Mouse (Mus musculus): ENCODE results near the gene Hs6st1.

DNA sequence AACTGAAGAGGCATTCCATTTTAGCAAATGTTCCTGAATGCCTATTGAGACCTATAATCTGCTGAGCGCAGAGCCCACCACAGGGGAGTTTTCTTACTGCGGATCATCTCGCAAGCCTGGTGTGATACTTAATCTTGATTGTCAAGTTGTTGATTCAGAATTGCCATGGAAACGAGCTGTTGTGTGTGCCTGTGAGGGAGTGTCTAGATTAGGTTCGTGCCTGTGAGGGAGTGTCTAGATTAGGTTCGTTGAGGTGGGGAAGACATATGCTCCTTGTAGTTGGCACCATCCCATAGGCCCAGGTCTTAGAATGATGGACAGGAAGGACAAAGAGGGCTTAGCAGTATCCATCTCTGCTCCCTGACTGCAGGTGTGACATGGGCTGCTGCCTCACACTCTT is 23.0 kb downstream of the Hs6st1 start:
- no peak for TF ChIP-seq CTCF (conservative IDR thresholded peaks at IDR 0.05 in 1 of 2, IDR thresholded peaks at IDR 0.05 in 1 of 2; ENCODE audit: low read depth in 2 of 2, low read length in 2 of 2)
- no peak for TF ChIP-seq MAZ (IDR thresholded peaks at IDR 0.05; ENCODE audit: low read depth, low read length)
- TF ChIP-seq EP300 (IDR thresholded peaks at IDR 0.05; ENCODE audit: low read length): no peak
- TF ChIP-seq BHLHE40 (IDR thresholded peaks at IDR 0.05; ENCODE audit: low read depth, low read length): no peak
- no peak for TF ChIP-seq POLR2A (IDR thresholded peaks at IDR 0.05; ENCODE audit: low read depth, low read length)
- TF ChIP-seq RAD21 (IDR thresholded peaks at IDR 0.05; ENCODE audit: low read depth, low read length): no peak

Measured in CH12.LX (cell line).